In genomic region chr4:135271419-135271828, GRCm38 (mm10) we compare ENCODE assay signal across 8 mouse cellular contexts. TPM values are rescaled to one million over a fixed set of nuclear protein-coding genes. Genes with fewer than 3 reads are reported as not detected.
A peak's percentile ranks its signal among the peaks of the same experiment; 100 is the strongest.
DNase-seq lines count a peak whose midpoint lies in the region; ATAC-seq and TF ChIP-seq lines count a peak whose summit lies in the region.

No protein-coding gene starts in this region.

- ATAC-seq in embryonic facial prominence, embryonic 11.5 days (replicated peaks; ENCODE audit: insufficient number of reproducible peaks, low FRiP score, low TSS enrichment, low read depth): no peak
- ATAC-seq in liver, postnatal 0 days: no peak
- no peak for ATAC-seq in stomach, embryonic 14.5 days (ENCODE audit: insufficient number of reproducible peaks, insufficient read depth, low FRiP score, low read depth)

- peak; percentile 66 to 79 for DNase-seq in heart, adult 18-20 months
- DNase-seq in heart, adult 11 months: no peak
- peak; percentile 28 for DNase-seq in ES-CJ7 (ENCODE audit: low read depth, low spot score)
- peak; percentile 58 for DNase-seq in embryonic facial prominence, embryonic 11.5 days (ENCODE audit: low spot score)
- peak; percentile 46 for DNase-seq in hindbrain, embryonic 10.5 days (ENCODE audit: low spot score)
- DNase-seq in liver, postnatal 0 days: peak; percentile 46
- DNase-seq in layer of hippocampus, postnatal 25 days (ENCODE audit: extremely low spot score in 1 of 2, low spot score in 1 of 2): no peak

- H3K27me3 ChIP-seq in embryonic facial prominence, embryonic 11.5 days (ENCODE audit: control insufficient read depth, insufficient read depth, low read length): no peaks in the 10 kb centered on the region
- peaks cover 25% of the 10 kb centered on the region for H3K27me3 ChIP-seq in hindbrain, embryonic 10.5 days (ENCODE audit: insufficient read depth, poor library complexity, severe bottlenecking)
- no peaks in the 10 kb centered on the region for H3K27me3 ChIP-seq in liver, postnatal 0 days (ENCODE audit: insufficient read depth, low read length)
- H3K27me3 ChIP-seq in stomach, embryonic 14.5 days (ENCODE audit: control insufficient read depth, insufficient read depth, low read length): no peaks in the 10 kb centered on the region

- 2% methylated on average over 20 of the region's 20 CpGs for WGBS in embryonic facial prominence, embryonic 11.5 days
- WGBS in hindbrain, embryonic 10.5 days: under 1% methylated on average over 20 of the region's 20 CpGs
- under 1% methylated on average over 19 of the region's 20 CpGs for WGBS in liver, postnatal 0 days (ENCODE audit: insufficient replicate concordance)
- WGBS in stomach, embryonic 14.5 days: under 1% methylated on average over 20 of the region's 20 CpGs

- no peaks in the 10 kb centered on the region for H3K9me3 ChIP-seq in embryonic facial prominence, embryonic 11.5 days (replicated peaks; ENCODE audit: control insufficient read depth, low read length)
- H3K9me3 ChIP-seq in hindbrain, embryonic 10.5 days: no peaks in the 10 kb centered on the region
- H3K9me3 ChIP-seq in liver, postnatal 0 days (ENCODE audit: low read length): no peaks in the 10 kb centered on the region
- H3K9me3 ChIP-seq in stomach, embryonic 14.5 days (ENCODE audit: control insufficient read depth, low read depth, low read length): no peaks in the 10 kb centered on the region

- peak overlapping the region; percentile 91 for H3K4me3 ChIP-seq in embryonic facial prominence, embryonic 11.5 days (ENCODE audit: low read depth, low read length)
- peak overlapping the region; percentile 96 for H3K4me3 ChIP-seq in hindbrain, embryonic 10.5 days
- peak overlapping the region; percentile 88 for H3K4me3 ChIP-seq in liver, postnatal 0 days (ENCODE audit: low read depth, low read length)
- peak overlapping the region; percentile 57 for H3K4me3 ChIP-seq in stomach, embryonic 14.5 days (ENCODE audit: low read depth, low read length)

- H3K4me1 ChIP-seq in embryonic facial prominence, embryonic 11.5 days (ENCODE audit: control insufficient read depth, insufficient read depth, low read length): peaks cover 3% of the 10 kb centered on the region
- peaks cover 55% of the 10 kb centered on the region for H3K4me1 ChIP-seq in hindbrain, embryonic 10.5 days (replicated peaks)
- H3K4me1 ChIP-seq in liver, postnatal 0 days (ENCODE audit: insufficient read depth): peaks cover 45% of the 10 kb centered on the region
- H3K4me1 ChIP-seq in stomach, embryonic 14.5 days (ENCODE audit: control insufficient read depth, insufficient read depth, low read length): peaks cover 29% of the 10 kb centered on the region

- H3K27ac ChIP-seq in embryonic facial prominence, embryonic 11.5 days (replicated peaks; ENCODE audit: low read depth, low read length): no peak overlapping the region
- H3K27ac ChIP-seq in hindbrain, embryonic 10.5 days: peak overlapping the region; percentile 99
- H3K27ac ChIP-seq in liver, postnatal 0 days (ENCODE audit: low read depth): peak overlapping the region; percentile 97
- H3K27ac ChIP-seq in stomach, embryonic 14.5 days (ENCODE audit: low read length): peak overlapping the region; percentile 98

- peak overlapping the region; percentile 40 for H3K4me2 ChIP-seq in embryonic facial prominence, embryonic 11.5 days (ENCODE audit: low read depth, low read length)
- H3K4me2 ChIP-seq in liver, postnatal 0 days (ENCODE audit: low read depth, low read length): peak overlapping the region; percentile 85
- H3K4me2 ChIP-seq in stomach, embryonic 14.5 days (replicated peaks; ENCODE audit: low read depth, low read length): peak overlapping the region; percentile 79

- peak overlapping the region; percentile 93 for H3K9ac ChIP-seq in embryonic facial prominence, embryonic 11.5 days (replicated peaks; ENCODE audit: low read length)
- H3K9ac ChIP-seq in liver, postnatal 0 days (replicated peaks): peak overlapping the region; percentile 95
- peak overlapping the region; percentile 67 for H3K9ac ChIP-seq in stomach, embryonic 14.5 days (replicated peaks; ENCODE audit: low read depth, low read length)

- TF ChIP-seq CTCF in liver, postnatal 0 days (IDR thresholded peaks at IDR 0.05; ENCODE audit: low read depth): no peak

- no peaks in the 10 kb centered on the region for H3K36me3 ChIP-seq in embryonic facial prominence, embryonic 11.5 days (replicated peaks; ENCODE audit: control insufficient read depth, insufficient read depth, low read depth, low read length)
- peaks cover 29% of the 10 kb centered on the region for H3K36me3 ChIP-seq in hindbrain, embryonic 10.5 days
- peaks cover 6% of the 10 kb centered on the region; the same call in 1 of the 2 replicates for H3K36me3 ChIP-seq in liver, postnatal 0 days (replicated peaks; ENCODE audit: insufficient read depth, low read length)
- H3K36me3 ChIP-seq in stomach, embryonic 14.5 days (ENCODE audit: control insufficient read depth, insufficient read depth, low read length): no peaks in the 10 kb centered on the region

- TF ChIP-seq EP300 in liver, postnatal 0 days (IDR thresholded peaks at IDR 0.05; ENCODE audit: low read depth): no peak

RNA-seq across cellular contexts. Expression of gene Clic4, which starts 1.2 kb away (rescaled TPM):
- total RNA-seq in heart, adult 18-20 months (2021): 100 to 1,000 TPM; 253 to 258 TPM
- polyA plus RNA-seq in embryonic facial prominence, embryonic 11.5 days (2014; fragmentation: Nextera tagmentation; extraction: Ambion mirVana): 148 and 156 TPM in 2 replicates
- 184 and 220 TPM in 2 replicates for polyA plus RNA-seq in hindbrain, embryonic 10.5 days (2016; fragmentation: Nextera tagmentation; extraction: Ambion mirVana)
- polyA plus RNA-seq in liver, postnatal 0 days (2015; fragmentation: Nextera tagmentation; extraction: Ambion mirVana): 52.2 and 64.6 TPM in 2 replicates
- 95.3 and 102 TPM in 2 replicates for polyA plus RNA-seq in stomach, embryonic 14.5 days (2014; fragmentation: Nextera tagmentation; extraction: Ambion mirVana)
- total RNA-seq in layer of hippocampus, postnatal 25 days (2021): 10 to 100 TPM; 36.9 to 38.9 TPM

Comparison
In these comparisons a context has a peak if more than half of its experiments do, and no peak if none do; other contexts are left out.
1. DNase-seq: peak in heart, adult 18-20 months (2 of 2), ES-CJ7 (single experiment), embryonic facial prominence, embryonic 11.5 days (single experiment), hindbrain, embryonic 10.5 days (single experiment) and liver, postnatal 0 days (single experiment); none in heart, adult 11 months (single experiment) and layer of hippocampus, postnatal 25 days (0 of 2).
2. Peak in every context shown above with its lines, with median percentiles within 50 percentile points of each other: H3K4me2 ChIP-seq, H3K4me3 ChIP-seq and H3K9ac ChIP-seq.